Mouse (Mus musculus): Measurements from ENCODE around the gene Grem1.

The Grem1 gene

GRCm38 (mm10) chr2:113758311-113759161 is at the start of gene Grem1:
Gene Grem1 (minus strand): TSS chr2:113758646.
- in situ Hi-C loops (cut with MboI, MseI) = loop anchor here (25.0 kb wide), 1 partner anchor 946 kb away; no protein-coding TSS in a partner anchor

- in situ Hi-C loops (cut with MboI, MseI) = loop anchor here (10.0 kb wide), 1 partner anchor 313 kb away; no protein-coding TSS in a partner anchor
These were observed 49.2 kb upstream of the Grem1 start for GRCm38 (mm10) chr2:113807640-113808039.

- in situ Hi-C loops (cut with MboI, MseI) = loop anchor here (10.0 kb wide), 1 partner anchor 312 kb away; no protein-coding TSS in a partner anchor
These were observed 48.6 kb upstream of the Grem1 start for GRCm38 (mm10) chr2:113806851-113807577.

- in situ Hi-C loops (cut with MboI, MseI) = loop anchor here (10.0 kb wide), 1 partner anchor 311 kb away; no protein-coding TSS in a partner anchor
These were observed 47.3 kb upstream of the Grem1 start for GRCm38 (mm10) chr2:113805765-113806164.

- in situ Hi-C loops (cut with MboI, MseI) = loop anchor here (10.0 kb wide), 1 partner anchor 309 kb away; no protein-coding TSS in a partner anchor
These were observed 45.3 kb upstream of the Grem1 start for GRCm38 (mm10) chr2:113803753-113804152.

- in situ Hi-C loops (cut with MboI, MseI) = loop anchor here (10.0 kb wide), 1 partner anchor 306 kb away; no protein-coding TSS in a partner anchor
These were observed 42.4 kb upstream of the Grem1 start for GRCm38 (mm10) chr2:113800846-113801245.

- in situ Hi-C loops (cut with MboI, MseI) = loop anchor here (25.0 kb wide), 1 partner anchor 1414 kb away; no protein-coding TSS in a partner anchor
These were observed 40.2 kb upstream of the Grem1 start for GRCm38 (mm10) chr2:113798605-113799004.

- in situ Hi-C loops (cut with MboI, MseI) = loop anchor here (25.0 kb wide), 1 partner anchor 1417 kb away; no protein-coding TSS in a partner anchor
These were observed 36.7 kb upstream of the Grem1 start for GRCm38 (mm10) chr2:113795186-113795585.

- in situ Hi-C loops (cut with MboI, MseI) = loop anchor here (25.0 kb wide), 1 partner anchor 1419 kb away; no protein-coding TSS in a partner anchor
These were observed 35.1 kb upstream of the Grem1 start for GRCm38 (mm10) chr2:113793521-113793920.

- in situ Hi-C loops (cut with MboI, MseI) = loop anchor here (25.0 kb wide), 1 partner anchor 1423 kb away; no protein-coding TSS in a partner anchor
These were observed 30.5 kb upstream of the Grem1 start for GRCm38 (mm10) chr2:113788821-113789387.

- in situ Hi-C loops (cut with MboI, MseI) = loop anchor here (25.0 kb wide), 1 partner anchor 1424 kb away; no protein-coding TSS in a partner anchor
These were observed 29.4 kb upstream of the Grem1 start for GRCm38 (mm10) chr2:113787882-113788281.

- in situ Hi-C loops (cut with MboI, MseI) = loop anchor here (25.0 kb wide), 1 partner anchor 1427 kb away; no protein-coding TSS in a partner anchor
These were observed 26.4 kb upstream of the Grem1 start for GRCm38 (mm10) chr2:113784851-113785250.

- in situ Hi-C loops (cut with MboI, MseI) = loop anchor here (25.0 kb wide), 1 partner anchor 1431 kb away; no protein-coding TSS in a partner anchor
These were observed 23.1 kb upstream of the Grem1 start for GRCm38 (mm10) chr2:113781521-113781920.

- in situ Hi-C loops (cut with MboI, MseI) = loop anchor here (25.0 kb wide), 1 partner anchor 1431 kb away; no protein-coding TSS in a partner anchor
These were observed 22.7 kb upstream of the Grem1 start for GRCm38 (mm10) chr2:113781107-113781506.

- in situ Hi-C loops (cut with MboI, MseI) = loop anchor here (25.0 kb wide), 1 partner anchor 1433 kb away; no protein-coding TSS in a partner anchor
These were observed 20.9 kb upstream of the Grem1 start for GRCm38 (mm10) chr2:113779336-113779735.

- in situ Hi-C loops (cut with MboI, MseI) = loop anchor here (25.0 kb wide), 1 partner anchor 1434 kb away; no protein-coding TSS in a partner anchor
These were observed 19.6 kb upstream of the Grem1 start for GRCm38 (mm10) chr2:113778036-113778435.

- in situ Hi-C loops (cut with MboI, MseI) = loop anchor here (25.0 kb wide), 1 partner anchor 1436 kb away; no protein-coding TSS in a partner anchor
These were observed 17.9 kb upstream of the Grem1 start for GRCm38 (mm10) chr2:113776297-113776696.

GRCm38 (mm10) chr2:113774150-113774805 is 15.8 kb upstream of the Grem1 start:
- in situ Hi-C loops (cut with MboI, MseI) = loop anchor here (25.0 kb wide), 1 partner anchor 962 kb away; no protein-coding TSS in a partner anchor

GRCm38 (mm10) chr2:113768541-113769303 is 10.3 kb upstream of the Grem1 start:
- in situ Hi-C loops (cut with MboI, MseI) = loop anchor here (25.0 kb wide), 1 partner anchor 956 kb away; no protein-coding TSS in a partner anchor
